Mouse (Mus musculus): ENCODE measurements around the gene Snx7.

The Snx7 gene

DNA sequence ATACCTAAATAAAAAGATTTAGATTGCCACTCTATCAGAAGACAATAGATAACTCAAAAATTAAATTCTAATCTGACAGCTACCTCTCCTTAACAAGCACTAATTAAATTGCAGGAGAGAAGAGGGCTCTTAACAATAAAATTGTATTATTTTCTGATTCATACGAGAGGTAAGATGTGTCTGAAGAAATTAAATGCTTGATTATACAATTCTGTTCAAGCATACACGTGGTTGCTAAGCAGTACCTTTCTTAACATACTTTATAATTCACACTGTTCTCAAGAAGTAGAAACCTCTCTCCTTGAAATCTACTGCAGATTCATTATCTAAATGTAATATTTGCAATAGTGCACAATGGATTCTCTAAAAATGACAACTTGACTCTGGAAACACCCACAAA is 54.5 kb downstream of the Snx7 start:
- DNase-seq, result no peak

DNA sequence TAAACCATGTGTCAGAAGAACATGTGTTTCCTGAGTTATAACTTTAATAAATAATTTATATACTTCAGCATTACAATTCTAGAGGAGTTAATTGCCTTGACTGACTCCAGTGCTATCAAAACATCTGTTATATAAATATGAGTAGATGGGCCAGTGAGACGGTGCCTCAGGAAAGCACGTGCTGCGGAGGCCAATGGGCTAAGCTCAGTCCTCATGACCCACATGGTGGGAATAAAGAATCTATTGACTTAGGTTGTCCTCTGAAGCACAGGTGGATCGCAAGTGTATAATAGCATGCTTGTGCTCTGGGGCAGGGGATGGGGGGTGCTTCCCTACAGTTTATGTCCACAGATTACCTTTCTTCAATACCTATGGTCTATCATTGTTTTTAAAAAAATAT is 56.6 kb downstream of the Snx7 start:
- no peak for DNase-seq

DNA sequence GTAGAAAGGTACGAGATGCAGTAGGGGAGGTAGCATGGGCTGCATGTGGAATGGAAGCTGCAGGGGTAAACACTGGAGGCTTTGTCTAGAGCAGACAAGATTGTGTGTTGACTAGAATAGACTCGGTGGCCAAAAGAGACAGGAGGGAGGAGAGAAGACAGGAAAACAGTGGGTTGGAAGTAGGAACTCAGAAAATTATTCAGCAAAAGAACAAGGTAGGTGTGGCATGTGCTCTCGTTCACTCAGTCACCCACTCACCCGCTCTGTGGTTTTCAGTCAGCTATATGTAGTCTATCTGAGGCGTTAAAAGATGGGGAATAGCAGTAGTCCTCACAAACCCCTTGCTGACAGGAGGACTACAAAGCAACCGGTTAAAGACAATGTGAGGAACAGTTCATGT is 63.0 kb downstream of the Snx7 start:
- DNase-seq, result no peak

DNA sequence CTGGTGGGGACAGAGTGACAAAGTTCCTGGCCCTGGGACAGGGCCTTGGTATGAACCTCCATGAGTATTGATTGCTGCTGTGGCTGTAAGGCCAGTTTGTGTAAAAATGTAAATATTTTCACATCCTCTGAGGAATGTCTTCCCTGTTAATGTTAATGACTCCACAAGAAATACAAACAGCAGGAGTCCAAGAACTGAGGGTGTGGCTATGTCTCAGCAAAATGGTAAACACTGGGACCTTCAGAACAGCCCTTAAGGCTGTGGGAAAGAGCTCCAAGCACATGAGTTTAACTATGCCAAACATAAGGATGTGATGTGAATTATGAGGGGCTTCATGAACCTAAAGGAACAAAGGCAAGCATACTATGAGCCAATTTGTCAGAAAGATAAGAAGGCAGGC is 74.2 kb downstream of the Snx7 start:
- DNase-seq, result no peak

DNA sequence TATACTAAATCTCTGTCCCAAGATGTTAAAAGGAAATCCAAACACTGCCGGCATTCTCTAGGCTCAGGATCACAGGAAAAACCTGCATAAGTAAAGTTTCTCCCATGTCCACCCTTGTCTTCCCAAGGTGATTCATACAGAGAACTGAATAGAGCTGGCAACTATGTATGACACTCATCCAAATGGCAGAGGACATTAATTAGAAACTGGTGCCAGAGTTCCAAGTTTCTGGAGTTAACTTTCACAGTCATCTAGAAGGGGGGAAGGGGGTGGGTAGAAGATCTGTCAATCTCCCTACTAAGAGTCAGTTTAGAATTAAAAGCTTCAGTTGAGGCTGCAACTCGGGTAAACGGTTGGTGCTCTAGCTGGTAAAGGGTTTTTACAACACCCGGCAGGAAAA is 76.8 kb downstream of the Snx7 start:
- no peak for DNase-seq

DNA sequence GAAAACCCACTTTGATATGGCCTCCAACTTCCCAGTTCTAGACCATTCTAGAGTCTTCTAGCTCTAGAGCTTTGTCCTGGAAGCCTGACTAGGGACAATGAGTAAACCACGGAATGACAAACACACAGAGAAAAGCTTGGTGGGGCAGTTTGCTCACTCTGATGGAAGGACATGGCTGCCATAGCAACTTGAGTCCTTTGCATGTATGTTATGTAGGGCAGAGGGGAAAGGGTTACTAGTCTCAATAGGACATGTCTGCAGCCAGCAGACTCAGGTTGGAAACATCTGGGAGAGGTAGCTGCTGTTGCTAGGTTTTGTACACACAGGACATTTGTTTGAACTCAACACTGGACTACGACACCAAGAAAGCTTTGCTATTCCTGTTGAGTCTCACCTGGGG is 77.5 kb downstream of the Snx7 start:
- DNase-seq, result no peak

DNA sequence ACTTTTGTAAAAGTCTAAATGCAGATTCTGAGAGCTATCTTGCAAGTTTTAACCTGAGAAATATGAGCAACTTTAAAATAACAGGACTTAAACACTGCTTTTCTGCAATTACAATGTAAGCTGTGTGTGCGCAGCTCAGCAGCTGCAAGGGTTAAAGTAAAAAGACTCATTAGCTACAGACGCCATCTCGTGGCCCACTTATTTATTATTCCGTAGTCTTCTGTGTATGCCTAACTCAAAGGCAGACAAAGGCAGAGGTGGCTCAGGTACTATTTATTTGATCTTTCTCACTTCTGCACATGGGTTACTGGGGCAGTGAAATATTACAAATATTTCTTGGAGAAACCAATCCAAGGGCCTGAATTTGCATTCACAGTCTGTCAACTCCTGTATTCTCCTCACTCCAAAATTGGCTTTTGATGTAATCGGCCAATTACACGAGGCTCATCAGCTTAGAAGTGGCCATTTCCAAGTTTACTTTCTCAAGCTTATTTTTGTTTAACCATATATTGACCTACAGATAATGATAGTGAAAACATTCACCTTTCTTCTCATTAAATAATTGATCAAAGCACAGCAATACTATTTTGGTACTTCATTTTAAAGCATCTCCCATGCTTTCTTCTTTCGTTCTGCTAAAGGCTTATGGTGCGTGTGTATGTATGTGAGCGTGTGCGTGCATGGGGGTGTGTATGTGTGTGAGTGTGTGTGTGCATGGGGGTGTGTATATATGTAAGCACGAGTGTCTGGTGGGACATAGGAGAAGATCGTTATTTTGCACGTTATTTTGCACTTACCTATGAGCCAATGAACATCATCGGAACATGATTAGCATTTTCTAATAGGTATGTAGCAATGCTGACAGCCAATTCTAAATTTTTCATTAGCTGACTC is 79.7 kb downstream of the Snx7 start:
- peak; percentile 24 for DNase-seq

DNA sequence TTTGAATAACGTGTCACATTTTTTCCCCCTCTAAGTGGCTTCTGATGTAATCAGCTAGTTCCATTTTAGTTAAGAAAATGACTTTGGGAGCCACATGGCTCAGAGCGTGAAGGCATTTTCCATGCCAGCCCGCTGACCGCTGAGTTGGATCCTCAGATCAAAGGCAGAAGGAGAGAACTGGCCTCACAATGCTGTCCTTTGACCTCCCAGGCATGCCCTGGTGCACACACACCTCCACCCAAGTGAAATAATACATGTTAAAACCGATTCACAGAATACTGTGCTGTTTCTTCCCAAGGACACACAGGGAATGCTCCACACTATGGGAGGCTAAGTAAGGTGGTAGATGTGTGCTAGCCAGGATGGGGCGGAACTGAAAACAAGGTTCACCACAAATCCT is 81.5 kb downstream of the Snx7 start:
- DNase-seq, result no peak

DNA sequence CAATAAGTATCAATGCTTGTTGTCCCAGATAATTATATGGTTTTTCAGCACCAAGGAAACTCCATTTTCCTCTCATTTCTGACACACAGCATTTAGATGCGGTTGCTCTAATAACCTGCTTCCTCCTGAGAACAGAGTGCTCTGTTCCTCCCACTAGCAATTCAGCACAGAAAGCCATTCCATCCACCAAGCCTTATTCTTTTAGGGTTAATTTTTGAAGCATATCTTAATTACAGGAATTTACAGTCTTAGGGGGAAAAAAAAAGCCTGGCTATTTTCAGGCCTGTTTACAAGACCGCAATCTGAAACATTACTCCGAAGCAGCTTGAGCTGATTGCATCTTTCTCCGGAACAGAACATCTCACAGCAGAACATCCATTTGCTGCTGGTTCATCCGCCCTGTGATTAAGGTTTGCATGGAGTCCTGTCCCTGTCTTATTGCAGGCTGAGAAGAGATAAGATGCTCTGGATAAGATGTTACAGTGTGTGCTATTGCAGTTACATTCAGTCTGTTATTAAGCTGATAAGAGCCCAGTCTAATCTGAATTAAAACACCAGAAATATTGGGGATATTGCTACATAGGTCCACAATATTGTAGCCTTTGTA is 116.5 kb downstream of the Snx7 start:
- DNase-seq, result no peak

DNA sequence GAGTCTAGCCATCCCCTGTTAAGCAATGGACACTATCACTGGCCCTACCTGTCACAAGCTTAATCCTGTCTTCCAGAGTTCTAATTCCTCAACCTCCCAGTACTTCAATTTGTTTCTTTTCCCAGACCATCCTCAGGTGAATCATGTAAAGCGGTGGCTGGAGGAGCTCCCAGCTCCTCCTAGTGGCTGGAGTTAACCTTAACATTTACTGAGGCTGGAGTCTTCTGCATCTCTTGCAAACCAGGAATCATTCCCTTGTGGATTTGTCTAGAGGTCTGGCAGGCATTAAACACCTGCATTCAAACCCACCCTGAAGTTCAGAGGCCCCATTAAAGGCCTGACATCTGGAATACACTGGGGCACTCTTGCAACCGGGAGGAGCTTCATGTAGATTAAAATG is 117.1 kb downstream of the Snx7 start:
- DNase-seq, result no peak

DNA sequence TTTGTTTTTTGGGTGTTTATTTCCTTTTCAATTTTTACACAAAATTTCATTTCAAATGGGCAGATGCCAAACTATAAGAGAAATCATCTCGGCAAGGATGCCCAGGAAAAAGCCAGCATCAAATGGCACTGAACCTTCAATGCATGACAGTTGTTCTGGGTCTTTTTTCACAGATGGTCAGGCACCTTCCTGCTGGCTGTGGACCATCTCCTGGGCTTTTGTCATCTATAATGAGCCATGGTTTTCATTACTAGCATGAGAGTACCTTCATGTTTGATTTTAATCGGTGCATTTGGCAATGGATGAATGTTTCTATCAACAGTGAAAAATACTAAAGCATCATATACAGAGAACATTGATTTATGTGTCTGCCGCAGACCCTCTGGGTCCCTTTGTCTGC is 119.5 kb downstream of the Snx7 start:
- DNase-seq, result no peak

DNA sequence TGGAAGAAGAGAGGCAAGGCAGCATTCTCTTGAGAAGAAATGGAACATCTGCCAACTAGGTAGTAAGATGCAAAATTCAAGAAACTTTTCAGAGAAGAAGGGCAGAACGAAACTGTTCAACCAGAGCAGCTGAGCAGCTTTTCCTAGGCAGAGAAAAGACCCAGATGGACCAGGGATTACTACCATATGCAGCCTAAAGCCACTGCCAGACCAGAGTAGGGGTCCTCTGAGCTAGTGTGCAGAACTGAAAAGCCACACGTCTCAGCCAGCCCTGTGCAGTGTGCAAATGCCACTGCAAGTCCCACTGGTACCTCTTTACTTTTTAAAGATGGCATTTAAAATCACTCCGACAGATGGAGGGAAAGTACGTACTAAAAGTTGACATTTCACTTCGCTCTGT is 129.0 kb downstream of the Snx7 start:
- DNase-seq, result no peak

DNA sequence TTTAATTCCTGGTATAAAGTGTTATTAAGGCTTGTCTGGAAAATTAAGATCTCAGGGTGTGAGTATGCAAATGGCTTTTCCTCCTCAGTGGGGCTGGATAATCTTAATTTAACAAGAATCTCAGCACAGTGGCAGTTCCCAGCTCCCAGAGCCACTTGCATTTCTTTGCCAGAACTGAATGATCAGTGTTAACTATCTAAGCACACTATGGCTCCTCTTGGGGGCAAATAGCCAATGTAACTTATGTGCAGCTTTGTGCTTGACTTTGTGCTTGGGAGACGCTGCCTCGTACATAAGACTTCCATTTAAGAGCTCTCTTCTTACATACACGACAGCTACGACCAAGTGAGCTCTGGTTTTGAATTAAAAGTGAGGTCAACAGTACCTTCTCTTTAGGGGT is 136.1 kb downstream of the Snx7 start:
- DNase-seq, result no peak

Measured in lung, postnatal 10 days (tissue).